Mouse (Mus musculus): Measurements from ENCODE around the gene Smyd1.

GRCm38 (mm10) chr6:71360221-71360620 is 38.2 kb upstream of the Smyd1 start:
- no peak for TF ChIP-seq POLR2A (IDR thresholded peaks at IDR 0.05; ENCODE audit: control insufficient read depth, low read depth, low read length)
- no peak for TF ChIP-seq CTCF (IDR thresholded peaks at IDR 0.05; ENCODE audit: control insufficient read depth, insufficient read depth, insufficient replicate concordance, low read depth, low read length)
